Mouse (Mus musculus) midbrain, embryonic 11.5 days (tissue): ENCODE measurements around the gene Fgf4. TPM values are rescaled to one million over a fixed set of nuclear protein-coding genes. Genes with fewer than 3 reads are reported as not detected.
A peak's percentile ranks its signal among the peaks of the same experiment; 100 is the strongest.

Source experiments
- ATAC-seq: fragments of 200-750 bp; cut with Nextera tagmentation; 2 replicates; pipeline ENCODE4 v1.8.0; 2017; ENCODE audit warnings: moderate TSS enrichment, moderate library complexity; ENCODE audit not compliant: low FRiP score
- DNase-seq: peaks from one replicate; pipeline ENCODE4 v3.0.0; 2015; ENCODE audit warnings: low spot score; ENCODE audit errors: missing footprints
- H3K27ac ChIP-seq: fragments of 300-500 bp; sonication (generic); 2 replicates; pipeline ENCODE4 v1.5.1; 2014; ENCODE audit warnings: low read depth, low read length
- H3K27me3 ChIP-seq: fragments of 300-500 bp; sonication (generic); 2 replicates; pipeline ENCODE4 v1.6.1; 2014; ENCODE audit warnings: mild to moderate bottlenecking, low read length, moderate library complexity, mixed read lengths; ENCODE audit not compliant: control insufficient read depth, insufficient read depth
- H3K36me3 ChIP-seq: fragments of 300-500 bp; sonication (generic); 2 replicates; pipeline ENCODE4 v1.6.1; 2014; ENCODE audit warnings: mild to moderate bottlenecking, low read length, moderate library complexity, mixed read lengths; ENCODE audit not compliant: control insufficient read depth, insufficient read depth
- H3K4me1 ChIP-seq: fragments of 300-500 bp; sonication (generic); 2 replicates; pipeline ENCODE4 v1.6.1; 2014; ENCODE audit warnings: low read length; ENCODE audit not compliant: control insufficient read depth, insufficient read depth
- H3K4me2 ChIP-seq: fragments of 300-500 bp; sonication (generic); 2 replicates; pipeline ENCODE4 v1.6.1; 2014; ENCODE audit warnings: mild to moderate bottlenecking, moderate library complexity
- H3K4me3 ChIP-seq: fragments of 300-500 bp; sonication (generic); 2 replicates; pipeline ENCODE4 v1.5.1; 2014; ENCODE audit warnings: low read depth, low read length
- H3K9ac ChIP-seq: fragments of 300-500 bp; sonication (generic); 2 replicates; pipeline ENCODE4 v1.6.1; 2014; ENCODE audit warnings: low read length
- H3K9me3 ChIP-seq: fragments of 300-500 bp; sonication (generic); 2 replicates; pipeline ENCODE4 v1.6.1; 2016; ENCODE audit warnings: low read length; ENCODE audit not compliant: control insufficient read depth
- WGBS: fragments of 180-500 bp; shearing (Covaris S2); extraction: QIAGEN DNeasy Blood & Tissue Kit; methylation state at CpG from one replicate; pipeline ENCODE4 v1.1.7; 2014; 5-methylcytosine and 5-hydroxymethylcytosine counted together
- polyA plus RNA-seq: library from polyadenylated mRNA; unstranded; fragments of >200 nt; fragmentation: Nextera tagmentation; extraction: Ambion mirVana; gene quantifications from 2 replicates; pipeline ENCODE4 v1.2.1, GENCODE M21; 2014

Fgf4 gene
- not detected in 2 replicates for polyA plus RNA-seq

DNA sequence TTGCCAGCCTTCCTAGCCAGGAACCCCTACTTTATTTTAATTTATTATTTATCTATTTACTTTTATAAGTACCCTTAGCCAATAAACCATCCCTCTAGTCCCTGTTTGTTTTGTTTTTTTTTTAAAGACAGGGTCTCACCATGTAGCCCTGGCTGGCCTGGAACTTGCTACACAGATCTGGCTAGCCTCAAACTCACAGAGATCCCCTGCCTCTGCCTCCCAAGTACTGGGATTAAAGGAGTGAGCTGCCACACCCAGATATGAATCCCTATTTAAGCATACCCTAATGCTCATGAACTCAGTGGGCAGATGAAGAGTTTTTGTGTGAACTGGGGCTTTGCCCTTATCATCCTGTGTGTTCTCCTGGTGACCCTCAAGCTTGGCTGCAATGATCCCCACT is at the start of gene Fgf4:
Gene Fgf4 (plus strand): TSS at position 301 of the 400 bp plus-strand sequence.
- no peak for DNase-seq
- no peak for ATAC-seq
- Histone ChIP-seq H3K9ac (no peak within 1 kb of the TSS), H3K27me3 (no peaks in the 10 kb centered on the region; the same call in 1 of the 2 replicates), H3K36me3 (no peaks in the 10 kb centered on the region), H3K4me1 (no peaks in the 10 kb centered on the region), H3K9me3 (no peaks in the 10 kb centered on the region), H3K4me3 (no peak within 1 kb of the TSS), H3K4me2 (no peak within 1 kb of the TSS), H3K27ac (no peak within 1 kb of the TSS)

DNA sequence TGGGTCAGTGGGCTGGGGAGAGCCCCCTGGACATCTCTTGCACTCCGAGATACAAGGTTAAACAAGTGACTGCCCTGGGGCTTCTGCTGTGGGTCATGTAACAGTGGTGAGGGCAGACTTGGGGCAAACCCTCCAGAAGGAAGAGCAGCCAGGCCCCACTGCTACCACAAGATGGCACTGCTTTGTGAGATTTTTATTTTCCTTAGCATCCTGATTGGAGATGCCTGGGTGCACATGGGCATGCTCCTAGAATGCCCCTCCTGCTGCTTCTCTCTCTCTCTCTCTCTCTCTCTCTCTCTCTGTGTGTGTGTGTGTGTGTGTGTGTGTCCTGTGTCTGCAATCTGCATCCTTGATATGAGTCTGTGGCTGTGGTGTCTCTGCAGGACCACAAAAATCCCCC is 48.7 kb upstream of the Fgf4 start:
- Histone ChIP-seq H3K4me1 (no peaks in the 10 kb centered on the region), H3K27ac (no peak overlapping the region), H3K27me3 (no peaks in the 10 kb centered on the region), H3K4me3 (no peak overlapping the region), H3K36me3 (no peaks in the 10 kb centered on the region), H3K9me3 (no peaks in the 10 kb centered on the region), H3K4me2 (no peak overlapping the region), H3K9ac (no peak overlapping the region)
- WGBS: 33% methylated on average over 1 of the region's 1 CpGs
- DNase-seq (peak; percentile 94), ATAC-seq (0 out of 2 replicates have a peak, but pooled peaks have one; percentile 30)

DNA sequence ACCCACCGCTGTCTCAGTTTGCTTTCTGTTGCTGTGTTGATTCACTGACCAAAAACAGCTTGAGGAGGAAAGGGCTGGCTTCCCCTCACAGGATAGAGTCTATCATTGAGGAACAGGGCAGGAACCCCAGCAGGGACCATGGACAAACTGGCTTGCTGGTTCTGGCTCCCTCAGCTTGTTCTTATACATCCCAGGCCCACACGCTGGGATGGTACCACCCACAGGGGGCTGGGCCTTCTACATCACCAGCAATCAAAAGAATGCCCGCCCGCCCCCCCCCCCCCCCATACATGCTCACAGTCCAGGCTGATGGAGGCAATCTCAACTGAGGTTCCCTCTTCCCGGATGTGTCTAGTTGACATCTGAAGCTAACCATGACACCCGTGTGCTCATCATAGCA is 40.1 kb upstream of the Fgf4 start:
- no peak overlapping the region for H3K27ac ChIP-seq
- WGBS: 60% methylated on average over 6 of the region's 6 CpGs

DNA sequence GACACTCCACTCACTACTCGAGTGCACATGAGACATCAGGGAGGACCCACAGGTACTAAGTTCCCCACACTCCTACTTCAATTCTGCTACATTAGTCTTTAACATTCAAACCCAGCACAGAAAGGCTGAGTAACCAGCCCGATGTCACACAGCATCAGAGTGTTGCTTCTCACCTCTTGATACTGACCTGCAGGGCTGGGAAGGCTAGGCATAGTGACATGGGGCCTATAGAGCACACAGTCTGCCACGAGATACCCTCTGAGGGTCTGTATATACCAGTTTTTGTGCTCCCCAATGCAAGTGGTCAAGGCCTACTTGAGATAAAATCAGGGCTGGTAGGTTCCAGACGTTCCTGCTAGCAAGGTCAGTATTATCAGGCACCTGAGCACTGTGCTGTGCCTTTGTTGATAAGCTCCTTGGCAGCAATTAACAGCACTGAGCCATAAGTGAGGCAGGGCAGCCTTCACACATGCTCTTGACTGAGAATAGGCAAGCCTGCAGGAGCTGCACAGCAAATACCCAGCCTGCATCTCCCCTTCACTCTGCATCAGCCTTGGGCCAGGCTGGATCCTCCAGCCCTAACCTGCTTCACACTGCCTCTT is 39.1 kb upstream of the Fgf4 start:
- H3K27ac ChIP-seq: no peak overlapping the region
- ATAC-seq: no peak
- H3K27me3 ChIP-seq: no peaks in the 10 kb centered on the region
- peaks cover 4% of the 10 kb centered on the region; the same call in 1 of the 2 replicates for H3K4me1 ChIP-seq
- H3K9me3 ChIP-seq: no peaks in the 10 kb centered on the region
- no peak overlapping the region for H3K4me3 ChIP-seq
- DNase-seq: no peak
- WGBS: 81% methylated on average over 4 of the region's 4 CpGs
- no peak overlapping the region for H3K4me2 ChIP-seq
- H3K36me3 ChIP-seq: no peaks in the 10 kb centered on the region
- no peak overlapping the region for H3K9ac ChIP-seq

More for the DNA sequence above, 40.1 kb upstream of the Fgf4 start:
- no peak for ATAC-seq
- H3K4me1 ChIP-seq: peaks cover 4% of the 10 kb centered on the region; the same call in 1 of the 2 replicates
- DNase-seq: no peak
- no peak overlapping the region for H3K4me3 ChIP-seq
- no peak overlapping the region for H3K9ac ChIP-seq
- no peak overlapping the region for H3K4me2 ChIP-seq
- no peaks in the 10 kb centered on the region for H3K27me3 ChIP-seq
- no peaks in the 10 kb centered on the region for H3K36me3 ChIP-seq
- no peaks in the 10 kb centered on the region for H3K9me3 ChIP-seq

DNA sequence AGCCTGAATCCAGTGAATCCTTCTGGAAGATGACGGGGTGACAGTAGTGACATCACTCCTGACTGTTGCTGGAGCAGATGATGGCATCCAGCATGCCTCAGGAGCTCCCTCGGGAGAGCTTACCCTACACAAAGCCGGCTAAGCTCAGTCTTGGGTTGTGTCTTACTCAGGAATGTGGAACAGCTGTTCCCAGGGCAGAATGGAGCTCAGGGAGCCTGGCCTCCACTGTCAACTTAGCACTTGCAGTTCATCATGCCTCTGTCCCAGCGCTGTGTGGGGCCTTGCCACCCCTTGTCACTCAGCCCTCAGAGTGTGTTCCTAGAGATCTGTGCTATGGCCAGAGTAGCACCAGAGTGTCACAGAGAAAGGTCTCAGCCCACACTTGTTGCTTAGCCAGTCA is 35.6 kb upstream of the Fgf4 start:
- Histone ChIP-seq H3K27me3 (no peaks in the 10 kb centered on the region), H3K4me3 (no peak overlapping the region), H3K36me3 (no peaks in the 10 kb centered on the region), H3K9me3 (no peaks in the 10 kb centered on the region), H3K9ac (no peak overlapping the region), H3K4me1 (peaks cover 4% of the 10 kb centered on the region), H3K27ac (no peak overlapping the region), H3K4me2 (no peak overlapping the region)
- WGBS: 45% methylated on average over 4 of the region's 4 CpGs
- no peak for ATAC-seq
- no peak for DNase-seq

DNA sequence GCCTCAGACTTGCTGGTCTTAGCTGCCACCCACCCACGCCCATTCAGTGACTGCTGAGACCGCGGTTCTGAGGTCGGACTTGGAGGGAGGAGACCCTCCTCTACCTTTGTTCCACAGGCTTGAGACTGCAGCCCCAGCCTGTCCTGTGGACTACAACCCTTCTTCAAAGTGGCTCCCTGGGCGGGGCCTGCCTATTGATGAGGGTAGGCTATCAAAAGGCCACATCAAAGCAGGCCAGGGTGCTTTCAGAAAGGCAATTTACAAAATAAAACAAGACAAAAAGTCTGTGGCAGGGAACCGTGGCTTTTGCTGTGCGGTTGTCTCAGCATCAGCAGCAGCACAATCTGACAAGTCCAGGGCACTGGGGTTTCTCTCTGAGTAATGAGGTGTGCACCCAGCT is 25.3 kb upstream of the Fgf4 start:
- H3K4me2 ChIP-seq: no peak overlapping the region
- no peak overlapping the region for H3K4me3 ChIP-seq
- H3K27me3 ChIP-seq: no peaks in the 10 kb centered on the region
- no peak overlapping the region for H3K9ac ChIP-seq
- DNase-seq (no peak), ATAC-seq (no peak)
- WGBS: 33% methylated on average over 7 of the region's 7 CpGs
- H3K4me1 ChIP-seq: peaks cover 9% of the 10 kb centered on the region
- peaks cover 5% of the 10 kb centered on the region for H3K9me3 ChIP-seq
- H3K27ac ChIP-seq: no peak overlapping the region
- no peaks in the 10 kb centered on the region for H3K36me3 ChIP-seq

DNA sequence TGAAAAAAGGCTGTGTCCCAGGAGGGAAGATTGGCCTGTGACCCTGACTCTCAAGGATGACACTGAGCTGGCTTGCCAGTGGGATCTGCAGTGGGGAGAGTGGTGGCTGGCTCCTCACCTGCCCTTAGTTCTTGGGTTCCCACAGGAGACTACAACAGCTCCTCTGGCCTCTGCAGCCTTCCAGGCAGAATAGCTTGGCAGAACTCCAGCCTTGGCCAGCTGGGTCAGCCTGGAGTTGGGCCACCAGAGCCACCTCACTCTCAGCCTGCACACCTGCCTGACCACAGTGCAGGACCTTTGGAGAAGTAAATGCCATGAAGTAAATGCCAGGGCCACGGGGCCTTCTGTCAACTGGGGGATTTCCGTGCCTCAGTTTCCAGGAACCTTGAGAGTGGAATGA is 23.2 kb upstream of the Fgf4 start:
- no peaks in the 10 kb centered on the region for H3K36me3 ChIP-seq
- no peak for DNase-seq
- H3K4me3 ChIP-seq: no peak overlapping the region
- 80% methylated on average over 2 of the region's 2 CpGs for WGBS
- H3K27me3 ChIP-seq: no peaks in the 10 kb centered on the region
- ATAC-seq: no peak
- H3K9me3 ChIP-seq: no peaks in the 10 kb centered on the region
- H3K9ac ChIP-seq: no peak overlapping the region
- H3K4me2 ChIP-seq: no peak overlapping the region
- H3K4me1 ChIP-seq: peaks cover 9% of the 10 kb centered on the region
- no peak overlapping the region for H3K27ac ChIP-seq

DNA sequence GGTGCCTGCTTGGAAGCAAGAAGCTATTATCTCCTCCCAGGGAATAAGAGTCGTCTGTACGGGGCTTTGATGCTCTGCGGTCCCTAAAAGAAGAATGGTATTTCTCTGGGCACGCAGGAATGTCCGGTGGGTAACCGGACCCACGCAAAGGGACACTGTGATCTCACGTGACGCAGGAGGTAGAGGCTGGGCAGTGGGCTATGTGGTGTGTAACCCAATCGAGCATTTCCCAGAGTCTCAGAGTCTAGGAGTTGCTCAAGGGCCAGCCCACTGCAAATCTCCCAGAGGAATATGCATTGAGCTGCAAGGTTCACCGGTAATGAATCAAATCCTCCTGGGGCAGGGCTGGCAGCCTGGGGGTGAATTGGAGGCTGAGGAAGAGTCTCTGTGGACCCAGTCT is 18.8 kb upstream of the Fgf4 start:
- no peaks in the 10 kb centered on the region for H3K27me3 ChIP-seq
- ATAC-seq (no peak), DNase-seq (no peak)

DNA sequence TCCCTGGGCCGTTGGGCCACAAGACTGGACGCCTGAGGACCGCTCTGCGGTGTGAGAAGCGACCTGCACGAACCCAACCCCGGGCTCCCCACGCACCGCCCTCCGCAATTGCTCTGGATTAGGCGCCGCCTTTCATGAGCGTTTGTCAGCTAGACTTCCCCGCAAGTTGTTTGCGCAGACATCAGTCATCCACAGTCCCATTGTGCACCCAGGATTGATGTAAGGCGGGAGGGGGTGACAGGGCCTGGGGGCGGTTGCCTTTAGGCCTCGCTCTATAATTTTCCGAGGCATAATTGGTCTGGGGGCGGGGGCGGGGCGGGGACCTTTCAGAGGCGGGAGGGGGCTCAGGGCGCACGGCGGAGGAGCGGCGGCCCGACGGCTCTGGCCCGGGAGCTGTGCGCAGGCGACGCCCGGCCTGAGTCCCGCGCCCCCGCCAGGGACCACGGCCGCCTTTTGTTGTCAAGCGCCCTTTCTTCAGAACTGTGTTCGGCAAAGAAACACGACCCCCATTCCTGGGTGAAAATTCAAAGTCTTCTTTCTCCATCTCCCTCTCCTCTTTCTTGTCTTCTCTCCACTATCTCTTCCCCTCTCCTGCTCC is 9.2 kb upstream of the Fgf4 start, which contains the start of gene Fgf3:
Gene Fgf3 (plus strand): TSS at position 193 of the 598 bp plus-strand sequence.
- H3K36me3 ChIP-seq: no peaks in the 10 kb centered on the region

More for the DNA sequence above, 18.8 kb upstream of the Fgf4 start:
- H3K4me1 ChIP-seq: peaks cover 5% of the 10 kb centered on the region
- no peak overlapping the region for H3K4me3 ChIP-seq
- 48% methylated on average over 11 of the region's 11 CpGs for WGBS
- no peak overlapping the region for H3K9ac ChIP-seq
- H3K9me3 ChIP-seq: no peaks in the 10 kb centered on the region
- H3K4me2 ChIP-seq: no peak overlapping the region
- H3K27ac ChIP-seq: no peak overlapping the region
- H3K36me3 ChIP-seq: no peaks in the 10 kb centered on the region

More for the DNA sequence above, 9.2 kb upstream of the Fgf4 start, which contains the start of gene Fgf3:
- ATAC-seq (peak; percentile 30; the same call in 1 of the 2 replicates), DNase-seq (peak; percentile 92)
- Histone ChIP-seq H3K9me3 (no peaks in the 10 kb centered on the region), H3K9ac (peak within 1 kb of the TSS; percentile 31), H3K4me3 (peak within 1 kb of the TSS; percentile 32), H3K27me3 (peaks cover 58% of the 10 kb centered on the region), H3K27ac (no peak within 1 kb of the TSS), H3K4me2 (peak within 1 kb of the TSS; percentile 53), H3K4me1 (peaks cover 10% of the 10 kb centered on the region)
- 1% methylated on average over 43 of the region's 43 CpGs for WGBS
